Mouse (Mus musculus): Measurements from ENCODE around the gene Rbm38. TPM values are rescaled to one million over a fixed set of nuclear protein-coding genes. Genes with fewer than 3 reads are reported as not detected.

Gene Rbm38
- polyA plus RNA-seq, 1 experiment, result 7.2 TPM

DNA sequence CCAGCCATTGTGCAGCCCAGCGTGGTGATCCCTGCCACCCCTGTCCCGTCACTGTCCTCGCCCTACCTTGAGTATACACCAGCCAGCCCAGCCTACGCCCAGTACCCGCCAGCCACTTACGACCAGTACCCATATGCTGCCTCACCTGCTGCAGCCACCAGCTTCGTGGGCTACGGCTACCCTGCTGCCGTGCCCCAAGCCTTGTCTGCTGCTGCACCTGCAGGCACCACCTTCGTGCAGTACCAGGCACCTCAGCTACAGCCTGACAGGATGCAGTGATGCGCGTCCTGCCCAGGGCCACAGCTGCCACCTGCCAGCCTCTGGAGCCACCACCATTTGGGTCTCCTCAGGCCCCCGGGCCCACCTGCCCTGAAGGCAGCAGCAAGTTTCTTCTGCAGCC is 13.2 kb downstream of the Rbm38 start:
- Histone ChIP-seq H3K27ac (ENCODE audit: insufficient read depth, low read length) (no peak overlapping the region), H3K4me1 (ENCODE audit: control insufficient read depth, insufficient read depth, low read length) (no peaks in the 10 kb centered on the region), H3K4me3 (ENCODE audit: insufficient read depth, low read length) (no peak overlapping the region)
- no peak for TF ChIP-seq CTCF (IDR thresholded peaks at IDR 0.05; ENCODE audit: borderline replicate concordance, insufficient read depth, low read length)
- TF ChIP-seq POLR2A (IDR thresholded peaks at IDR 0.05; ENCODE audit: low read depth, low read length), result no peak

DNA sequence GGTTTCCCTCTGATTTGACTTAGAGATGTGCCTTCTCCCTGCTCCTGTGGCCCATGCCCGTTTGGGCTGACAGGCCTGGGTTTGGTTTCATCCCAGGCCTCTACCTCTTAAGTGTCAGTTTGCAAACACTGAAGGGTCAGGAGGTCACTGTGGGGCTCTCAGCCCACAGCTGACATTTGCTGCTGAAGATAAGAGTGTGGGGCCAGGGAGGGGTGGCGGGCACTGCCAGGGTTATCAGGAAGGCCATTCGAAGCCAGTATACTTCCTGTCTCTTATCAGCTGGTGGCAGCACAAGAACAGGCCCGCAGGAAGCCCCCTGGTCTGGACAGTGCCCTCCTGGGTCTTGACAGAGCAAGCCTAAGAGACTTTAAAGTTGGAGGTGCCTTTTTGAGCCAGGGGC is 14.7 kb downstream of the Rbm38 start:
- Histone ChIP-seq H3K4me3 (ENCODE audit: insufficient read depth, low read length) (no peak overlapping the region), H3K27ac (ENCODE audit: insufficient read depth, low read length) (no peak overlapping the region), H3K4me1 (ENCODE audit: control insufficient read depth, insufficient read depth, low read length) (no peaks in the 10 kb centered on the region)
- no peak for TF ChIP-seq CTCF (IDR thresholded peaks at IDR 0.05; ENCODE audit: borderline replicate concordance, insufficient read depth, low read length)
- no peak for TF ChIP-seq POLR2A (IDR thresholded peaks at IDR 0.05; ENCODE audit: low read depth, low read length)

DNA sequence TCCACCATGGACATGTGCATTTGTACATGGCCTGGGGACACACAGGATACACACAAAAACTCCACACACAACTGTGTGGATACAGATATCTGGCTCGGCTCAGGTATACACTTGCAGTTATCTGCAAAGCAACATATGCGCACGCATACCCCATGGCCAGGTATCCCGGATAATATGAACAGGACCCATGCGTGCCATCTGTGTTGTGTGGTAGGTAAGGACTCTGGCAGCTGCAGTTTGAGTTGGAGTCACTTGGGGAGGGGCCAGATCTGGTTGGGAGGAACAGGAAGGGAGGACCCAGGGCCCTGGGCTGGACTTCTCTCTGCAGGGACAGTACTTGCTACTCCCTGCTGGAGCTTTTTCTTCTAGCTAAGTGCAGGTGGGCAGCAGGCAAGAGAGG is 15.4 kb downstream of the Rbm38 start:
- TF ChIP-seq CTCF (IDR thresholded peaks at IDR 0.05; ENCODE audit: borderline replicate concordance, insufficient read depth, low read length) (no peak), POLR2A (IDR thresholded peaks at IDR 0.05; ENCODE audit: low read depth, low read length) (no peak)
- no peaks in the 10 kb centered on the region for H3K4me1 ChIP-seq (ENCODE audit: control insufficient read depth, insufficient read depth, low read length)
- no peak overlapping the region for H3K27ac ChIP-seq (ENCODE audit: insufficient read depth, low read length)
- no peak overlapping the region for H3K4me3 ChIP-seq (ENCODE audit: insufficient read depth, low read length)

DNA sequence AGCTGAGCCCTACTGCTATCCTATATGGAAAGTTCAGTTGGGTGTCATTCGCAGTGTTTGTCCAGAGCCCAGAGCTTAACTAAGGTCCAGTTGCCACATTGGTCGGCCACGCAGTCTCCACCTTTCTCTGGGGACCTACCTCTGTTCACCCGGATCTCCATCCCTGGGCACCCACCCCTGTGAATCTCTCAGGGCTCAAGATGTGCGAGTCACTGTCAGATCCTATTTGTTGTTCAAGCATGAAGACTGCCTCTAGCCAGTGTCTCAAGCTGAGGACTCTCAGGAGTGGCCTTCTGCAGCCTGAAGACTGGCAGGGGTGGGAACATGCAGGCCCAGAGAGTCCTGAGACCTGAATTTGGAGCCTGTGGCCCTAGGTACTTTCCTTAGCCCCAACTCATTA is 15.8 kb downstream of the Rbm38 start:
- H3K4me3 ChIP-seq (ENCODE audit: insufficient read depth, low read length), result no peak overlapping the region
- no peaks in the 10 kb centered on the region for H3K4me1 ChIP-seq (ENCODE audit: control insufficient read depth, insufficient read depth, low read length)
- no peak for TF ChIP-seq CTCF (IDR thresholded peaks at IDR 0.05; ENCODE audit: borderline replicate concordance, insufficient read depth, low read length)
- no peak for TF ChIP-seq POLR2A (IDR thresholded peaks at IDR 0.05; ENCODE audit: low read depth, low read length)
- no peak overlapping the region for H3K27ac ChIP-seq (ENCODE audit: insufficient read depth, low read length)

DNA sequence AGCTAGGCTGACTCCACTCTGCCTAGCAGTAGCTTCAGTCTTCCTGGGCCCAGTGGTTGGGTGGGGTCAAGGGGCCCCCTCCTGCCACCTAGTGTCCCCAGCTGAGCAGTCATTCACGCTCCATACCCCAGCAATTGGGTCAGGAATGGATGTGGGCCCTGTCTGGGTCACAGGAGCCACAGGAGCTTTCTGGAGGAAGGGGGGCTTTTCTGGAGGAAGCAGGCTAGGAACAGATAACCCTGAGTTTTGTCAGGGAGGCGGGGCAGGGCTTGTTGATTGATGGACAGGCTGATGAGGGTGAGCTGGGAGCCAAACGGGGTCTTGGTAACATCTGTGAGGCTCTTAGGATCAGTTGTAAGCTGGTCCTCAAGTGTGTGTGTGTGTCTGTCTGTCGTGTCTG is 16.3 kb downstream of the Rbm38 start:
- H3K4me3 ChIP-seq (ENCODE audit: insufficient read depth, low read length), result no peak overlapping the region
- H3K27ac ChIP-seq (ENCODE audit: insufficient read depth, low read length), result no peak overlapping the region
- no peaks in the 10 kb centered on the region for H3K4me1 ChIP-seq (ENCODE audit: control insufficient read depth, insufficient read depth, low read length)
- TF ChIP-seq POLR2A (IDR thresholded peaks at IDR 0.05; ENCODE audit: low read depth, low read length) (no peak), CTCF (IDR thresholded peaks at IDR 0.05; ENCODE audit: borderline replicate concordance, insufficient read depth, low read length) (no peak)

DNA sequence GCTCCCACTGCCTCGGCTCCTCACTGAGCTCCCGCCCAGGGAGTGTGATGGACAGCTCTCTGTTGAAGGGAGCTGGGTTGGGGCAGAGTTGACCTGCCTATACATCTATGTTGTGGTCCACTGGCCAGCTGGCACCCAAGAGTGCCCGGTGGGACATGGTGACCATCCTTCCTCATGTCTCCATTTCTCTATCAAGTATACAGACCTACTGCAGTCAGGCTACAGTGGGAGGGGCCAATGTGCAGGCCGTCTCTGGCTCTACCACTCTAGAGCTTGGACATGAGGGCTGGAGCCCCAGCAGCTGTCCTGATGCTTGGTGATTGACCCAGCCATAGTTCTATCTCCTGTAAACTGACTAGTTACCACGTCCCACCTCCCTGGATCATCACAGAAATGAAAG is 17.0 kb downstream of the Rbm38 start:
- Histone ChIP-seq H3K4me1 (ENCODE audit: control insufficient read depth, insufficient read depth, low read length) (no peaks in the 10 kb centered on the region), H3K4me3 (ENCODE audit: insufficient read depth, low read length) (no peak overlapping the region), H3K27ac (ENCODE audit: insufficient read depth, low read length) (no peak overlapping the region)
- TF ChIP-seq POLR2A (IDR thresholded peaks at IDR 0.05; ENCODE audit: low read depth, low read length) (no peak), CTCF (IDR thresholded peaks at IDR 0.05; ENCODE audit: borderline replicate concordance, insufficient read depth, low read length) (no peak)

DNA sequence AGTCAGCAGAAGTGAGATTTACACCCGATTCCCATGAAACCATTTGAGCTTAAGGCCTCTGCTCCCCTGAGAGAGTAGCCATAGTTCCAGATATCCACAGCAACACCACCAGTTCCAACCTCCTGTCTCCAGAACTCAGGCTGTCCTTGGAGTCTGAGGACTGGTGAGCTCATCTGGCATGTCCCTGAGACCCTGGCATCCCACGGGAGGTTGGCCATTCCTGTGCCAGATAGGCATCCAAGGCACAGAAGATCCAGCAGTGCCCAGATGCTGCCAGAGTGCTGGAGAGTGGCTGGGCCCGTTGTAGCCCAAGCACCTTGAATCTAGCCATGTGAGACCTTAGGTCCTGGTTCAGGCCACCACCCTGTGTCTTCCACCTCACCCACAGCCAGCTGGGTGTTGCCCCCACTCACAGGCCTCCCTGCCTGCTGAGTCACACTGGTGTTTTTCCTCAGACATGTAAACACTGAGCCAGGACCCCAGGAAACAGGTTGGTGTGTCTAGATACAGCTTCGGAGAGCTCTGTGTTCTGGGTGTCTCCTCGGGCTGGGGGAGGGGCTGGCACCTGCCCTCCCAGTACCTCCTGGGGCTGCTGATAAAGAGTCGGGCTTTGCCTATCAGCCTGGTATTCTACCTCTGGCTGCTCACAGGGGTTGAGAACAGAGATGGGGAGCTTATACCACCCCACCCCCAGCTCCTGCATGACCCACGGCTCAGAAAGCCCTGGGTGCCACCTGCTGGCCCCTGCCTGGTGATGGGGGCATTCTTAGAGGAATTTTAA is 17.7 kb downstream of the Rbm38 start:
- H3K4me3 ChIP-seq (ENCODE audit: insufficient read depth, low read length), result no peak overlapping the region
- no peaks in the 10 kb centered on the region for H3K4me1 ChIP-seq (ENCODE audit: control insufficient read depth, insufficient read depth, low read length)
- no peak for TF ChIP-seq CTCF (IDR thresholded peaks at IDR 0.05; ENCODE audit: borderline replicate concordance, insufficient read depth, low read length)
- TF ChIP-seq POLR2A (IDR thresholded peaks at IDR 0.05; ENCODE audit: low read depth, low read length), result no peak
- no peak overlapping the region for H3K27ac ChIP-seq (ENCODE audit: insufficient read depth, low read length)

DNA sequence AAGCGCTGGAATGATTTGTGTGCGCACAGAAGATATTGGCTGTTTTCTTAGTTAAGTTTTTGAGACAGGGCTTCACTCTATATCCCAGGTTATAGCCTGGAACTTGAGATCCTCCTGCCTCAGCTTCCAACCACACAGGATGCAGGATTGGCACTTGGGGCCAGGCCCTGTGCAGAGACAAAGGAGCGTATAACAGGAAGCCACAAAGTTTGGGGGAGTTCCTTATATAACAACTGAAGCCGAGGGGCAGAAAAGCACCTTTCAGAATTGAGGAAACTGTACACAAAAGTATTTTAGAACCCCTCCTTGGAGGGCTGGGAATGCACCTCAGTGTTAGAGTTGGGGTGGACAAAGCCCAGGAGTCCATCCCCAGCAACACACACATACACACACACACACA is 18.7 kb downstream of the Rbm38 start:
- TF ChIP-seq CTCF (IDR thresholded peaks at IDR 0.05; ENCODE audit: borderline replicate concordance, insufficient read depth, low read length) (no peak), POLR2A (IDR thresholded peaks at IDR 0.05; ENCODE audit: low read depth, low read length) (no peak)
- Histone ChIP-seq H3K4me3 (ENCODE audit: insufficient read depth, low read length) (no peak overlapping the region), H3K4me1 (ENCODE audit: control insufficient read depth, insufficient read depth, low read length) (no peaks in the 10 kb centered on the region), H3K27ac (ENCODE audit: insufficient read depth, low read length) (no peak overlapping the region)

DNA sequence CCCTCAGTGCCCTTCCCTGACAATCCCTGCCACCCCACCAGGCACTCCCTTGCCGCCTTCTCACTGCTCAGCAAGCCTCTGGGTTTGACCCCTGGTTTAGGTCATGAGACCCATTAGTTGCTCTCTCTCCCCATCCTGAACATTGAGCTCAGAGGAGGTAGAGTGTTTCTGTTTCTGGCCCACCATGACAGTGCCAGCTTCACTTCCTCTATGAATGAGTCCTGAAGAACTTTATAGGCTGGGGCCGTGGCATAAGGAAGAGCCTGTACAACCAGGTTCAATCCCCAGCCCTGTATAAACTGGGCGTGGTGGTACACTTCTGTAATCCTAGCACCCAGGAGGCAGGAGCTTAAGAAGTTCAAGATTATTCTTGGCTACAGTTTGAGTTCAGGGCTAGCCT is 20.5 kb downstream of the Rbm38 start:
- TF ChIP-seq CTCF (IDR thresholded peaks at IDR 0.05; ENCODE audit: borderline replicate concordance, insufficient read depth, low read length), result no peak
- TF ChIP-seq POLR2A (IDR thresholded peaks at IDR 0.05; ENCODE audit: low read depth, low read length), result no peak
- H3K27ac ChIP-seq (ENCODE audit: insufficient read depth, low read length), result no peak overlapping the region
- H3K4me1 ChIP-seq (ENCODE audit: control insufficient read depth, insufficient read depth, low read length), result 0 out of 2 replicates have a peak, but pooled peaks cover 3% of the 10 kb centered on the region
- H3K4me3 ChIP-seq (ENCODE audit: insufficient read depth, low read length), result no peak overlapping the region

DNA sequence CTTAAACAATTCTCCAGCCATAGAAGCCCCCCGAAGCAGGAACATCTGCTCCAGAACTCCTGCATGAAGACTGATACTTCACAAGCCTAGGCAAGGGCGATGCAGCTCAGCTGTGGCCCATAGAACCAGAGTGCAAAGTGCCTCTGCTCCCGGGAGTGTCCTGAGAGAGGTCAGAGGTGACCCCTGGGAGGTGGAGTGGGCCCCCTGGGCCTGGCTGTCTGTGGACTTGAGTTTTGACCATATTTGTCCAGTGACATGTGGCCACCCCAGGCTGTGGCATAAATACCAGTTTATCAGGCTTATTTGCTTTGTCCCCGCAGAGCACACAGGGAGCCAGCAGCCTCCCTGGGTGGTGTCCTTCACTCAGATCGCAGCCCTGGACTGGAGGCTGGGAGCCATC is 20.9 kb downstream of the Rbm38 start:
- Histone ChIP-seq H3K27ac (ENCODE audit: insufficient read depth, low read length) (no peak overlapping the region), H3K4me1 (ENCODE audit: control insufficient read depth, insufficient read depth, low read length) (0 out of 2 replicates have a peak, but pooled peaks cover 3% of the 10 kb centered on the region), H3K4me3 (ENCODE audit: insufficient read depth, low read length) (no peak overlapping the region)
- TF ChIP-seq POLR2A (IDR thresholded peaks at IDR 0.05; ENCODE audit: low read depth, low read length) (no peak), CTCF (IDR thresholded peaks at IDR 0.05; ENCODE audit: borderline replicate concordance, insufficient read depth, low read length) (no peak)
